Mouse (Mus musculus) kidney, postnatal 0 days (tissue): Measurements from ENCODE around the gene Zmiz1. TPM values are rescaled to one million over a fixed set of nuclear protein-coding genes. Genes with fewer than 3 reads are reported as not detected.

Experiments used
- ATAC-seq: fragments of 200-750 bp; cut with Nextera tagmentation; replicated peaks from 2 replicates; pipeline ENCODE4 v1.8.0; 2017; ENCODE audit warnings: low read depth, moderate number of reproducible peaks, moderate TSS enrichment, moderate library complexity; ENCODE audit not compliant: low FRiP score
- DNase-seq: peaks from one replicate; pipeline ENCODE4 v3.0.0-alpha.2; 2016; ENCODE audit warnings: low spot score
- H3K27ac ChIP-seq: fragments of 300-500 bp; sonication (generic); 2 replicates; pipeline ENCODE4 v1.5.1; 2014; ENCODE audit warnings: mild to moderate bottlenecking
- H3K27me3 ChIP-seq: fragments of 300-500 bp; sonication (generic); 2 replicates; pipeline ENCODE4 v1.6.1; 2014; ENCODE audit warnings: low read length, mixed read lengths; ENCODE audit not compliant: insufficient read depth
- H3K36me3 ChIP-seq: fragments of 300-500 bp; sonication (generic); 2 replicates; pipeline ENCODE4 v1.6.1; 2014; ENCODE audit warnings: low read length, mixed read lengths; ENCODE audit not compliant: insufficient read depth
- H3K4me1 ChIP-seq: fragments of 300-500 bp; sonication (generic); replicated peaks from 2 replicates; pipeline ENCODE4 v1.6.1; 2014; ENCODE audit warnings: antibody characterized with exemption, low read length, mixed read lengths; ENCODE audit not compliant: insufficient read depth
- H3K4me2 ChIP-seq: fragments of 300-500 bp; sonication (generic); 2 replicates; pipeline ENCODE4 v1.6.1; 2014; ENCODE audit warnings: mild to moderate bottlenecking, low read length, moderate library complexity, mixed read lengths
- H3K4me3 ChIP-seq: fragments of 300-500 bp; sonication (generic); replicated peaks from 2 replicates; pipeline ENCODE4 v1.5.1; 2014; ENCODE audit warnings: low read depth, low read length
- H3K9ac ChIP-seq: fragments of 300-500 bp; sonication (generic); 2 replicates; pipeline ENCODE4 v1.6.1; 2014; ENCODE audit warnings: low read depth, low read length
- H3K9me3 ChIP-seq: fragments of 300-500 bp; sonication (generic); replicated peaks from 2 replicates; pipeline ENCODE4 v1.6.1; 2016; ENCODE audit warnings: low read length, inconsistent platforms, mixed read lengths
- CTCF ChIP-seq: IDR thresholded peaks from 2 replicates; pipeline ENCODE4 v1.5.1; 2016; ENCODE audit warnings: antibody characterized with exemption, low read depth, mild to moderate bottlenecking, moderate library complexity
- WGBS: fragments of 180-500 bp; shearing (Covaris S2); extraction: QIAGEN DNeasy Blood & Tissue Kit; methylation state at CpG from one replicate; pipeline ENCODE4 v1.1.7; 2014; 5-methylcytosine and 5-hydroxymethylcytosine counted together
- polyA plus RNA-seq: library from polyadenylated mRNA; unstranded; fragments of >200 nt; fragmentation: Nextera tagmentation; extraction: Ambion mirVana; gene quantifications from 2 replicates; pipeline ENCODE4 v1.2.1, GENCODE M21; 2015

Zmiz1 gene
- polyA plus RNA-seq, 1 experiment from 2014 or later = 25.0 TPM

- peaks cover 32% of the 10 kb centered on the region for H3K36me3 ChIP-seq
- ATAC-seq (no peak), DNase-seq (no peak)
- WGBS = 48% methylated on average over 6 of the region's 6 CpGs
- no peaks in the 10 kb centered on the region for H3K27me3 ChIP-seq
- H3K4me3 ChIP-seq = peak overlapping the region; percentile 79
- no peak for TF ChIP-seq CTCF
- no peaks in the 10 kb centered on the region for H3K9me3 ChIP-seq
- peak overlapping the region; percentile 86 for H3K4me2 ChIP-seq
- peaks cover 11% of the 10 kb centered on the region for H3K4me1 ChIP-seq
- H3K9ac ChIP-seq = peak overlapping the region; percentile 76; the same call in 1 of the 2 replicates
- no peak overlapping the region for H3K27ac ChIP-seq
Observed at GRCm38 (mm10) chr14:25695059-25695458, 236.1 kb downstream of the Zmiz1 start.

- no peak overlapping the region for H3K4me2 ChIP-seq
- H3K9ac ChIP-seq = no peak overlapping the region
- TF ChIP-seq CTCF = no peak
- no peak overlapping the region for H3K27ac ChIP-seq
- ATAC-seq = no peak
- no peaks in the 10 kb centered on the region for H3K9me3 ChIP-seq
- peaks cover 36% of the 10 kb centered on the region for H3K36me3 ChIP-seq
- H3K27me3 ChIP-seq = no peaks in the 10 kb centered on the region
- WGBS = 72% methylated on average over 2 of the region's 2 CpGs
- peaks cover 11% of the 10 kb centered on the region for H3K4me1 ChIP-seq
- no peak for DNase-seq
- H3K4me3 ChIP-seq = no peak overlapping the region
Observed at GRCm38 (mm10) chr14:25696356-25696755, 237.4 kb downstream of the Zmiz1 start.

GRCm38 (mm10) chr14:25701986-25702385 is 243.0 kb downstream of the Zmiz1 start:
- Histone ChIP-seq H3K4me2 (no peak overlapping the region), H3K36me3 (peaks cover 29% of the 10 kb centered on the region), H3K27me3 (no peaks in the 10 kb centered on the region), H3K9ac (no peak overlapping the region), H3K9me3 (no peaks in the 10 kb centered on the region), H3K27ac (no peak overlapping the region), H3K4me1 (no peaks in the 10 kb centered on the region), H3K4me3 (no peak overlapping the region)
- no peak for ATAC-seq
- peak; percentile 83 for TF ChIP-seq CTCF
- DNase-seq = peak; percentile 88

- Histone ChIP-seq H3K36me3 (no peaks in the 10 kb centered on the region), H3K4me2 (no peak overlapping the region), H3K4me1 (peaks cover 24% of the 10 kb centered on the region), H3K27ac (peak overlapping the region; percentile 80), H3K9me3 (no peaks in the 10 kb centered on the region), H3K9ac (no peak overlapping the region), H3K4me3 (no peak overlapping the region), H3K27me3 (no peaks in the 10 kb centered on the region)
- TF ChIP-seq CTCF = peak; percentile 95
- DNase-seq = peak; percentile 86
- ATAC-seq = peak; percentile 34; the same call in 1 of the 2 replicates
- WGBS = 38% methylated on average over 5 of the region's 5 CpGs
Observed at GRCm38 (mm10) chr14:25707691-25708181, 248.8 kb downstream of the Zmiz1 start.

GRCm38 (mm10) chr14:25708451-25708850 is 249.5 kb downstream of the Zmiz1 start:
- DNase-seq (peak; percentile 69), ATAC-seq (0 out of 2 replicates have a peak, but pooled peaks have one; percentile 14)
- no peak overlapping the region for H3K9ac ChIP-seq
- TF ChIP-seq CTCF = no peak
- H3K27me3 ChIP-seq = no peaks in the 10 kb centered on the region
- H3K4me2 ChIP-seq = no peak overlapping the region
- WGBS = 51% methylated on average over 4 of the region's 4 CpGs
- H3K9me3 ChIP-seq = no peaks in the 10 kb centered on the region
- peak overlapping the region; percentile 80 for H3K27ac ChIP-seq
- no peaks in the 10 kb centered on the region for H3K36me3 ChIP-seq
- H3K4me1 ChIP-seq = peaks cover 24% of the 10 kb centered on the region
- H3K4me3 ChIP-seq = no peak overlapping the region

GRCm38 (mm10) chr14:25708917-25709316 is 249.9 kb downstream of the Zmiz1 start:
- Histone ChIP-seq H3K4me3 (no peak overlapping the region), H3K27ac (peak overlapping the region; percentile 80), H3K27me3 (no peaks in the 10 kb centered on the region), H3K4me2 (no peak overlapping the region), H3K9ac (no peak overlapping the region), H3K9me3 (no peaks in the 10 kb centered on the region), H3K36me3 (no peaks in the 10 kb centered on the region), H3K4me1 (peaks cover 24% of the 10 kb centered on the region)
- TF ChIP-seq CTCF = no peak
- peak; percentile 42 for DNase-seq
- WGBS = 86% methylated on average over 2 of the region's 2 CpGs
- no peak for ATAC-seq

- Histone ChIP-seq H3K9me3 (no peaks in the 10 kb centered on the region), H3K9ac (no peak overlapping the region), H3K27me3 (no peaks in the 10 kb centered on the region), H3K4me2 (no peak overlapping the region), H3K4me3 (no peak overlapping the region), H3K27ac (no peak overlapping the region), H3K4me1 (peaks cover 24% of the 10 kb centered on the region), H3K36me3 (no peaks in the 10 kb centered on the region)
- 33% methylated on average over 4 of the region's 4 CpGs for WGBS
- DNase-seq (peak; percentile 60), ATAC-seq (no peak)
- TF ChIP-seq CTCF = no peak
Observed at GRCm38 (mm10) chr14:25710073-25710472, 251.1 kb downstream of the Zmiz1 start.
